Mouse (Mus musculus) intestine, postnatal 0 days (tissue): ENCODE measurements around the gene Gm42791. TPM values are rescaled to one million over a fixed set of nuclear protein-coding genes. Genes with fewer than 3 reads are reported as not detected.
A peak's percentile ranks its signal among the peaks of the same experiment; 100 is the strongest.

Source experiments
- ATAC-seq: fragments of 200-750 bp; cut with Nextera tagmentation; 2 replicates; pipeline ENCODE4 v1.8.0; 2017; ENCODE audit warnings: mild to moderate bottlenecking, moderate TSS enrichment, moderate library complexity
- H3K27ac ChIP-seq: fragments of 300-500 bp; sonication (generic); 2 replicates; pipeline ENCODE4 v1.5.1; 2014; ENCODE audit warnings: mild to moderate bottlenecking, low read depth, low read length, moderate library complexity
- H3K27me3 ChIP-seq: fragments of 300-500 bp; sonication (generic); replicated peaks from 2 replicates; pipeline ENCODE4 v1.6.1; 2014; ENCODE audit warnings: low read length, mixed read lengths; ENCODE audit not compliant: control insufficient read depth, insufficient read depth
- H3K36me3 ChIP-seq: fragments of 300-500 bp; sonication (generic); 2 replicates; pipeline ENCODE4 v1.6.1; 2014; ENCODE audit warnings: mild to moderate bottlenecking, moderate library complexity; ENCODE audit not compliant: control insufficient read depth, insufficient read depth
- H3K4me1 ChIP-seq: fragments of 300-500 bp; sonication (generic); replicated peaks from 2 replicates; pipeline ENCODE4 v1.6.1; 2014; ENCODE audit warnings: antibody characterized with exemption, low read length, mixed read lengths; ENCODE audit not compliant: control insufficient read depth, insufficient read depth
- H3K4me2 ChIP-seq: fragments of 300-500 bp; sonication (generic); replicated peaks from 2 replicates; pipeline ENCODE4 v1.6.1; 2014; ENCODE audit warnings: low read depth, mild to moderate bottlenecking, moderate library complexity
- H3K4me3 ChIP-seq: fragments of 300-500 bp; sonication (generic); 2 replicates; pipeline ENCODE4 v1.5.1; 2014; ENCODE audit warnings: low read depth, low read length
- H3K9ac ChIP-seq: fragments of 300-500 bp; sonication (generic); 2 replicates; pipeline ENCODE4 v1.6.1; 2014; ENCODE audit warnings: mild to moderate bottlenecking, low read depth, low read length
- H3K9me3 ChIP-seq: fragments of 300-500 bp; sonication (generic); 2 replicates; pipeline ENCODE4 v1.6.1; 2016; ENCODE audit warnings: mixed run types; ENCODE audit not compliant: control insufficient read depth
- CTCF ChIP-seq: sonication (generic); IDR thresholded peaks from 2 replicates; pipeline ENCODE4 v1.5.1; 2016; ENCODE audit warnings: low read depth, mild to moderate bottlenecking, control low read depth, antibody characterized with exemption, moderate library complexity
- WGBS: fragments of 180-500 bp; shearing (Covaris S2); extraction: QIAGEN DNeasy Blood & Tissue Kit; methylation state at CpG from one replicate; pipeline ENCODE4 v1.1.7; 2014; 5-methylcytosine and 5-hydroxymethylcytosine counted together
- polyA plus RNA-seq: library from polyadenylated mRNA; unstranded; fragments of >200 nt; fragmentation: Nextera tagmentation; extraction: Ambion mirVana; gene quantifications from 2 replicates; pipeline ENCODE4 v1.2.1, GENCODE M21; 2015

Gm42791 gene
- polyA plus RNA-seq, 1 experiment from 2014 or later: not detected

- no peak for ATAC-seq
- H3K4me2 ChIP-seq: no peak overlapping the region
- 45% methylated on average over 13 of the region's 13 CpGs for WGBS
- no peak overlapping the region for H3K9ac ChIP-seq
- H3K4me1 ChIP-seq: no peaks in the 10 kb centered on the region
- no peak for TF ChIP-seq CTCF
- H3K27ac ChIP-seq: no peak overlapping the region
- H3K27me3 ChIP-seq: no peaks in the 10 kb centered on the region
- H3K36me3 ChIP-seq: no peaks in the 10 kb centered on the region
- H3K4me3 ChIP-seq: no peak overlapping the region
- 0 out of 2 replicates have a peak, but pooled peaks cover 4% of the 10 kb centered on the region for H3K9me3 ChIP-seq
Measured at GRCm38 (mm10) chr5:148984961-148985360, 10.0 kb downstream of the Gm42791 start.

- 96% methylated on average over 1 of the region's 1 CpGs for WGBS
- 0 out of 2 replicates have a peak, but pooled peaks cover 2% of the 10 kb centered on the region for H3K4me1 ChIP-seq
- H3K27me3 ChIP-seq: no peaks in the 10 kb centered on the region
- no peak overlapping the region for H3K9ac ChIP-seq
- no peak for ATAC-seq
- 0 out of 2 replicates have a peak, but pooled peaks cover 4% of the 10 kb centered on the region for H3K9me3 ChIP-seq
- H3K36me3 ChIP-seq: no peaks in the 10 kb centered on the region
- H3K4me3 ChIP-seq: no peak overlapping the region
- TF ChIP-seq CTCF: peak; percentile 32
- no peak overlapping the region for H3K4me2 ChIP-seq
- no peak overlapping the region for H3K27ac ChIP-seq
Measured at GRCm38 (mm10) chr5:148983696-148984095, 11.3 kb downstream of the Gm42791 start.

GRCm38 (mm10) chr5:148983108-148983664 lies 11.8 kb downstream of the Gm42791 start:
- 74% methylated on average over 11 of the region's 12 CpGs for WGBS
- 0 out of 2 replicates have a peak, but pooled peaks cover 4% of the 10 kb centered on the region for H3K9me3 ChIP-seq
- no peaks in the 10 kb centered on the region for H3K36me3 ChIP-seq
- H3K4me1 ChIP-seq: 0 out of 2 replicates have a peak, but pooled peaks cover 3% of the 10 kb centered on the region
- TF ChIP-seq CTCF: peak; percentile 22; the same call in 1 of the 2 replicates
- H3K9ac ChIP-seq: no peak overlapping the region
- H3K4me3 ChIP-seq: no peak overlapping the region
- ATAC-seq: no peak
- H3K27me3 ChIP-seq: no peaks in the 10 kb centered on the region
- no peak overlapping the region for H3K27ac ChIP-seq
- no peak overlapping the region for H3K4me2 ChIP-seq

DNA sequence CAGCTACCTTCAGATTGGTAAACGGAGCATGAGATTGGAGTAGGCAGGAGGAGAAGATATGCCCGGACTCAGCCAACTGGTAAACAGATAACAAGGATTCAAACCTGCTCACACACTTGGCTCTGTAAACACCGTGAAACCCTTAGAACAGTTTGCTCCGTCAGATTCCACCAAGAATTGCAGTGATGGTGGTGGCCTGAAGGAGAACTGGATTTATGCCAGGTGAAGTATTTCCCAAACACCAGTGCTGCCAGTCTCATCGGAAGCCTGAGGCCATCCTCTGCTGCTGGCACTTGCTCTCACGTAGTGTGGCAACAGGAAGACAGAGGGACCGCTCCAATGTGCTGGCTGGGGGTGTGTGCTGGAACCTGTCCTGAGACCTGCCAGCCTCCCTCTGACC lies 12.6 kb downstream of the Gm42791 start:
- Histone ChIP-seq H3K4me1 (0 out of 2 replicates have a peak, but pooled peaks cover 5% of the 10 kb centered on the region), H3K4me3 (no peak overlapping the region), H3K9ac (no peak overlapping the region), H3K36me3 (no peaks in the 10 kb centered on the region), H3K27ac (no peak overlapping the region), H3K4me2 (no peak overlapping the region), H3K9me3 (no peaks in the 10 kb centered on the region), H3K27me3 (no peaks in the 10 kb centered on the region)
- ATAC-seq: no peak
- no peak for TF ChIP-seq CTCF
- WGBS: 76% methylated on average over 7 of the region's 7 CpGs

DNA sequence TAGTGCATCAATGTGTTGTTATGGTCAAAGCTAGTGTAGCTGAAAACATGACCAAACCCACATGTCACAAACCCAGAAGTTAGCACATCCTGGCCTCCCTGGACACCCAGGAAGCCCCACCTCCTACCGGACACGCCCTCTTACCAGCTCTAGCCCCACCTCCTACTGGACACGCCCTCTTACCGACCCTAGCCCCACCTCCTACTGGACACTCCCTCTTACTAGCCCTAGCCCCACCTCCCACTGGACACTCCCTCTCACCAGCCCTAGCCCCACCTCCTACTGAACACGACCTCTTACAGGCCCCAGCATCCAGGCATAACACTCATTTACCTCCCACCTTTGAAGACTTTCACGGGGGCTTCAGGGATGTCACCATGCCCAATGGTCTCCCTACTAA lies 14.3 kb downstream of the Gm42791 start:
- H3K9ac ChIP-seq: no peak overlapping the region
- H3K9me3 ChIP-seq: no peaks in the 10 kb centered on the region
- no peaks in the 10 kb centered on the region for H3K36me3 ChIP-seq
- no peak for TF ChIP-seq CTCF
- no peak overlapping the region for H3K4me3 ChIP-seq
- ATAC-seq: no peak; the same call in 1 of the 2 replicates
- no peak overlapping the region for H3K27ac ChIP-seq
- no peak overlapping the region for H3K4me2 ChIP-seq
- H3K4me1 ChIP-seq: 0 out of 2 replicates have a peak, but pooled peaks cover 5% of the 10 kb centered on the region
- WGBS: 61% methylated on average over 6 of the region's 6 CpGs
- H3K27me3 ChIP-seq: no peaks in the 10 kb centered on the region

GRCm38 (mm10) chr5:148978458-148979165 lies 16.3 kb downstream of the Gm42791 start:
- ATAC-seq: peak; percentile 77
- H3K36me3 ChIP-seq: no peaks in the 10 kb centered on the region
- H3K9ac ChIP-seq: no peak overlapping the region

More at GRCm38 (mm10) chr5:148978458-148979165, 16.3 kb downstream of the Gm42791 start:
- Histone ChIP-seq H3K4me2 (peak overlapping the region; percentile 21), H3K9me3 (no peaks in the 10 kb centered on the region), H3K27ac (peak overlapping the region; percentile 15), H3K4me1 (0 out of 2 replicates have a peak, but pooled peaks cover 5% of the 10 kb centered on the region), H3K27me3 (no peaks in the 10 kb centered on the region), H3K4me3 (no peak overlapping the region)
- WGBS: 36% methylated on average over 18 of the region's 18 CpGs
- no peak for TF ChIP-seq CTCF
